Mouse (Mus musculus): ENCODE data around the gene Rbm6. TPM values are rescaled to one million over a fixed set of nuclear protein-coding genes. Genes with fewer than 3 reads are reported as not detected.

Rbm6 gene
- polyA plus RNA-seq (2015; fragmentation: Nextera tagmentation; extraction: Ambion mirVana): 75.7 and 77.6 TPM in 2 replicates

- peak within 1 kb of the TSS; percentile 96 for H3K27ac ChIP-seq (replicated peaks)
- H3K4me1 ChIP-seq: peaks cover 13% of the 10 kb centered on the region
- peak within 1 kb of the TSS; percentile 96 for H3K9ac ChIP-seq
- no peaks in the 10 kb centered on the region for H3K9me3 ChIP-seq (replicated peaks)
- 0 out of 2 replicates have a peak, but pooled peaks cover 3% of the 10 kb centered on the region for H3K36me3 ChIP-seq
- WGBS: 8% methylated on average over 14 of the region's 14 CpGs
- H3K4me2 ChIP-seq (replicated peaks): peak within 1 kb of the TSS; percentile 68
- ATAC-seq (ENCODE audit: insufficient number of reproducible peaks, low FRiP score, low TSS enrichment, low read depth): no peak
- peak within 1 kb of the TSS; percentile 73 for H3K4me3 ChIP-seq (replicated peaks)
- no peaks in the 10 kb centered on the region for H3K27me3 ChIP-seq
These were observed at the start of gene Rbm6 for GRCm38 (mm10) chr9:107873137-107873536. Gene Rbm6 (minus strand): TSS chr9:107873237.

GRCm38 (mm10) chr9:107919441-107919840 is 46.4 kb upstream of the Rbm6 start:
- Histone ChIP-seq H3K4me1 (peaks cover 17% of the 10 kb centered on the region), H3K27ac (replicated peaks) (no peak overlapping the region), H3K36me3 (peaks cover 8% of the 10 kb centered on the region), H3K27me3 (no peaks in the 10 kb centered on the region), H3K4me3 (replicated peaks) (no peak overlapping the region), H3K9ac (no peak overlapping the region), H3K9me3 (replicated peaks) (no peaks in the 10 kb centered on the region), H3K4me2 (replicated peaks) (no peak overlapping the region)
- ATAC-seq (ENCODE audit: insufficient number of reproducible peaks, low FRiP score, low TSS enrichment, low read depth): no peak
- WGBS: 83% methylated on average over 5 of the region's 5 CpGs

- Histone ChIP-seq H3K4me3 (replicated peaks) (no peak overlapping the region), H3K36me3 (peaks cover 13% of the 10 kb centered on the region), H3K4me2 (replicated peaks) (no peak overlapping the region), H3K27ac (replicated peaks) (no peak overlapping the region), H3K4me1 (peaks cover 13% of the 10 kb centered on the region), H3K9ac (no peak overlapping the region), H3K9me3 (replicated peaks) (no peaks in the 10 kb centered on the region), H3K27me3 (no peaks in the 10 kb centered on the region)
- 84% methylated on average over 6 of the region's 6 CpGs for WGBS
- no peak for ATAC-seq (ENCODE audit: insufficient number of reproducible peaks, low FRiP score, low TSS enrichment, low read depth)
These were observed 45.8 kb upstream of the Rbm6 start for GRCm38 (mm10) chr9:107918884-107919283.

- Histone ChIP-seq H3K4me1 (peaks cover 7% of the 10 kb centered on the region), H3K4me2 (replicated peaks) (no peak overlapping the region), H3K4me3 (replicated peaks) (no peak overlapping the region), H3K27me3 (no peaks in the 10 kb centered on the region), H3K27ac (replicated peaks) (no peak overlapping the region), H3K36me3 (peaks cover 18% of the 10 kb centered on the region), H3K9me3 (replicated peaks) (no peaks in the 10 kb centered on the region), H3K9ac (no peak overlapping the region)
- ATAC-seq (ENCODE audit: insufficient number of reproducible peaks, low FRiP score, low TSS enrichment, low read depth): peak; percentile 22; the same call in 1 of the 2 replicates
- WGBS: 27% methylated on average over 13 of the region's 13 CpGs
These were observed 45.0 kb upstream of the Rbm6 start for GRCm38 (mm10) chr9:107917895-107918608.

GRCm38 (mm10) chr9:107914764-107915420 is 41.9 kb upstream of the Rbm6 start:
- 72% methylated on average over 16 of the region's 16 CpGs for WGBS
- Histone ChIP-seq H3K9me3 (replicated peaks) (no peaks in the 10 kb centered on the region), H3K4me2 (replicated peaks) (no peak overlapping the region), H3K27ac (replicated peaks) (no peak overlapping the region), H3K9ac (no peak overlapping the region), H3K36me3 (peaks cover 18% of the 10 kb centered on the region), H3K4me3 (replicated peaks) (no peak overlapping the region), H3K27me3 (no peaks in the 10 kb centered on the region), H3K4me1 (peaks cover 14% of the 10 kb centered on the region)
- ATAC-seq (ENCODE audit: insufficient number of reproducible peaks, low FRiP score, low TSS enrichment, low read depth): no peak

- Histone ChIP-seq H3K27ac (replicated peaks) (peak overlapping the region; percentile 60; the same call in 1 of the 2 replicates), H3K4me2 (replicated peaks) (peak overlapping the region; percentile 78), H3K27me3 (no peaks in the 10 kb centered on the region), H3K9ac (no peak overlapping the region), H3K9me3 (replicated peaks) (no peaks in the 10 kb centered on the region), H3K4me1 (peaks cover 50% of the 10 kb centered on the region), H3K4me3 (replicated peaks) (0 out of 2 replicates have a peak overlapping the region, but pooled peaks have one; percentile 54), H3K36me3 (peaks cover 12% of the 10 kb centered on the region; the same call in 1 of the 2 replicates)
- no peak for ATAC-seq (ENCODE audit: insufficient number of reproducible peaks, low FRiP score, low TSS enrichment, low read depth)
- 69% methylated on average over 15 of the region's 15 CpGs for WGBS
These were observed 37.2 kb upstream of the Rbm6 start for GRCm38 (mm10) chr9:107910025-107910769.

- H3K27ac ChIP-seq (replicated peaks): 0 out of 2 replicates have a peak overlapping the region, but pooled peaks have one; percentile 60
- H3K9ac ChIP-seq: no peak overlapping the region
- no peak for ATAC-seq (ENCODE audit: insufficient number of reproducible peaks, low FRiP score, low TSS enrichment, low read depth)
- no peaks in the 10 kb centered on the region for H3K27me3 ChIP-seq
- peak overlapping the region; percentile 54 for H3K4me3 ChIP-seq (replicated peaks)
- 31% methylated on average over 18 of the region's 18 CpGs for WGBS
- 0 out of 2 replicates have a peak, but pooled peaks cover 4% of the 10 kb centered on the region for H3K36me3 ChIP-seq
- H3K4me2 ChIP-seq (replicated peaks): peak overlapping the region; percentile 78
- H3K4me1 ChIP-seq: peaks cover 54% of the 10 kb centered on the region
- no peaks in the 10 kb centered on the region for H3K9me3 ChIP-seq (replicated peaks)
These were observed 35.5 kb upstream of the Rbm6 start for GRCm38 (mm10) chr9:107908410-107909158.

GRCm38 (mm10) chr9:107907801-107908120 is 34.7 kb upstream of the Rbm6 start:
- 72% methylated on average over 14 of the region's 14 CpGs for whole genome bisulfite sequencing
- H3K4me3 ChIP-seq (replicated peaks): peak overlapping the region; percentile 54
- no peak overlapping the region for H3K27ac ChIP-seq (replicated peaks)
- H3K9ac ChIP-seq: no peak overlapping the region
- H3K36me3 ChIP-seq: peaks cover 3% of the 10 kb centered on the region; the same call in 1 of the 2 replicates
- H3K9me3 ChIP-seq (replicated peaks): no peaks in the 10 kb centered on the region
- H3K4me2 ChIP-seq (replicated peaks): peak overlapping the region; percentile 78
- ATAC-seq (ENCODE audit: insufficient number of reproducible peaks, low FRiP score, low TSS enrichment, low read depth): no peak
- H3K27me3 ChIP-seq: no peaks in the 10 kb centered on the region
- H3K4me1 ChIP-seq: peaks cover 54% of the 10 kb centered on the region

GRCm38 (mm10) chr9:107906967-107907800 is 34.1 kb upstream of the Rbm6 start:
- ATAC-seq (ENCODE audit: insufficient number of reproducible peaks, low FRiP score, low TSS enrichment, low read depth): no peak
- WGBS: 38% methylated on average over 31 of the region's 31 CpGs

More at GRCm38 (mm10) chr9:107906967-107907800, 34.1 kb upstream of the Rbm6 start:
- Histone ChIP-seq H3K4me3 (replicated peaks) (peak overlapping the region; percentile 54), H3K9me3 (replicated peaks) (no peaks in the 10 kb centered on the region), H3K36me3 (peaks cover 8% of the 10 kb centered on the region), H3K4me2 (replicated peaks) (peak overlapping the region; percentile 78), H3K9ac (peak overlapping the region; percentile 45), H3K4me1 (peaks cover 54% of the 10 kb centered on the region), H3K27ac (replicated peaks) (peak overlapping the region; percentile 81), H3K27me3 (no peaks in the 10 kb centered on the region)
